Mouse (Mus musculus): ENCODE results near the gene Maneal. TPM values are rescaled to one million over a fixed set of nuclear protein-coding genes. Genes with fewer than 3 reads are reported as not detected.
A peak's percentile ranks its signal among the peaks of the same experiment; 100 is the strongest.

Maneal gene
- polyA plus RNA-seq, 1 experiment from 2014 or later, result 0.34 TPM

DNA sequence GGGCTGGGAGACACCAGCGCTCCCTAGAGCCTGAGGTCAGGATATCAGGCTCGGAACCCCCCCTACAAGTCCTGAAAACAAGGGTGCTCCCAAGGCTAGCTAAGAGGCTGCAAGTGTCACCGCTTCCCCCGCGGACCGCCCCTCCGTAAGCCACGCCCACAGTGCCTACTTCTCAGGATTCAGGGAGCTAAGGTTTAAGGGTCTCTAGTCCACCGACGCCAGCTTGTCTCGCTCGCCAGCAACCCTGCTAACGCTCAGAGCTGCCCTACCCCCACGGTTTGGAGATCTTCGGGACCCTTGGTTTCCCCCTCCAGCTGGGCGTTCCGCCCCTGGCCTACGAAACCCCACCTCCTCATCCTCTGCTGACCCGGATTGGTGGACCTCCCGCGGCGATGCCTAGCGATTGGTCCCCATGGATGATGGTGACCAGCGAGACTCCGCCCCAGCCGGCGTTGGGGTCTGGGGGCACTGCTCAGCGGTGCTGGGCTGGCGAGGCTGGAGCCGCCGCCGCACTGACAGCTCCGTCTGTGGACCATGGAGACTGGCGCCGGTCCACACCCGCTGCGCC, 19.5 kb upstream of the Maneal start:
- DNase-seq (ENCODE audit: low spot score), result peak; percentile 8
- H3K4me2 ChIP-seq (ENCODE audit: low read length), result peak overlapping the region; percentile 52
- WGBS, result 2% methylated on average over 37 of the region's 37 CpGs
- peak; percentile 52; the same call in 1 of the 2 replicates for ATAC-seq (replicated peaks; ENCODE audit: low FRiP score, low read depth)
- H3K9ac ChIP-seq (ENCODE audit: low read depth, low read length), result no peak overlapping the region
- no peak overlapping the region for H3K27ac ChIP-seq
- no peaks in the 10 kb centered on the region for H3K36me3 ChIP-seq (ENCODE audit: insufficient read depth, low read length)
- H3K4me1 ChIP-seq (replicated peaks; ENCODE audit: insufficient read depth, low read length), result peaks cover 6% of the 10 kb centered on the region; the same call in 1 of the 2 replicates
- peak overlapping the region; percentile 20 for H3K4me3 ChIP-seq (replicated peaks; ENCODE audit: low read depth, low read length)
- H3K9me3 ChIP-seq (replicated peaks; ENCODE audit: low read length), result no peaks in the 10 kb centered on the region
- no peak for TF ChIP-seq CTCF (IDR thresholded peaks at IDR 0.05; ENCODE audit: low read depth)
- peaks cover 49% of the 10 kb centered on the region for H3K27me3 ChIP-seq (ENCODE audit: insufficient read depth, low read length)

DNA sequence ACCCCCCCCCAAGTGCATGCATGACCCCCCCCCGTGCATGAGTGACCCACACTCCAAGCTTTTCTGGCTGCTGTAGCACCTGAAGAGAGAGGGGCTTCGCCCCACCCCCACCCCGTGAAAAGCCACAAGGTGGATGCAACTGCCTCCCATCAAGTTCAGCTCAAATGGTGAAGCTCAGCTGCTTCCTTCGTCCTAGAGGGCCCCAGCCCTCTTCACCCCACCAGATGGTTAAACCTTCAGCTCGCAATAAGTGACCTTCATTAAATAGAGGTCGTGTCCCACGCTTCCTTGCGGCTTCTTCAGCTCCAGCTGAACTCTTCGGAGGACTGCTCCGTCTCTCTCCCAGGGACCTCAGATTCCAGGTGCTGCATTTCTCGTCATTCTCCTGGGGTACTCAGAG, 18.6 kb upstream of the Maneal start, which contains the start of gene Epha10:
TSS of gene Epha10 (plus strand) at position 301 of the 400 bp plus-strand sequence.
- H3K36me3 ChIP-seq (ENCODE audit: insufficient read depth, low read length), result no peaks in the 10 kb centered on the region
- peaks cover 6% of the 10 kb centered on the region; the same call in 1 of the 2 replicates for H3K4me1 ChIP-seq (replicated peaks; ENCODE audit: insufficient read depth, low read length)
- DNase-seq (ENCODE audit: low spot score) (no peak), ATAC-seq (replicated peaks; ENCODE audit: low FRiP score, low read depth) (no peak)
- H3K27me3 ChIP-seq (ENCODE audit: insufficient read depth, low read length), result peaks cover 47% of the 10 kb centered on the region
- no peaks in the 10 kb centered on the region for H3K9me3 ChIP-seq (replicated peaks; ENCODE audit: low read length)
- H3K4me3 ChIP-seq (replicated peaks; ENCODE audit: low read depth, low read length), result peak within 1 kb of the TSS; percentile 20
- H3K4me2 ChIP-seq (ENCODE audit: low read length), result peak within 1 kb of the TSS; percentile 52
- WGBS, result 7% methylated on average over 11 of the region's 11 CpGs
- H3K27ac ChIP-seq, result no peak within 1 kb of the TSS
- no peak for TF ChIP-seq CTCF (IDR thresholded peaks at IDR 0.05; ENCODE audit: low read depth)
- H3K9ac ChIP-seq (ENCODE audit: low read depth, low read length), result no peak within 1 kb of the TSS

DNA sequence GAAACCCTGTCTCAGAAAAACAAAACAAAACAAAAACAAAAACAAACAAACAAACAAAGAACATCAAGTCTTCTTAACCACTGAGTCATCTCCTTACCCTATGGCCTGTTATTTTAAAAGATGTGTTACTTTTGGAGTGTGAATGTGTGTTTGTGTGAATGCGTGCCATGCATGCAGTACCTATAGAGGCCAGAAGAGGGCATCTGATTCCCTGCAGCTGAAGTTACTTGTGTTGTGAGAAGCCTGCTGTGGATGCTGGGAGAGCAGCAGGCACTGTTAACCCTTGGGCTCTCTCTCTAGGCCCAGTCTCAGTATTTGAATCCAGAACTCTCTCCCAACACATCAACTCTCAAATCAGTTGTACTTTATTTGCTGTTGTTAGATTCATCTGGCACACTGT, 10.7 kb upstream of the Maneal start:
- Histone ChIP-seq H3K36me3 (ENCODE audit: insufficient read depth, low read length) (no peaks in the 10 kb centered on the region), H3K9me3 (replicated peaks; ENCODE audit: low read length) (no peaks in the 10 kb centered on the region), H3K27ac (no peak overlapping the region), H3K4me3 (replicated peaks; ENCODE audit: low read depth, low read length) (no peak overlapping the region), H3K4me1 (replicated peaks; ENCODE audit: insufficient read depth, low read length) (no peaks in the 10 kb centered on the region), H3K4me2 (ENCODE audit: low read length) (no peak overlapping the region), H3K27me3 (ENCODE audit: insufficient read depth, low read length) (no peaks in the 10 kb centered on the region), H3K9ac (ENCODE audit: low read depth, low read length) (no peak overlapping the region)
- 88% methylated on average over 1 of the region's 1 CpGs for WGBS
- ATAC-seq (replicated peaks; ENCODE audit: low FRiP score, low read depth), result no peak
- TF ChIP-seq CTCF (IDR thresholded peaks at IDR 0.05; ENCODE audit: low read depth), result peak; percentile 34; the same call in 1 of the 2 replicates
- DNase-seq (ENCODE audit: low spot score), result no peak

DNA sequence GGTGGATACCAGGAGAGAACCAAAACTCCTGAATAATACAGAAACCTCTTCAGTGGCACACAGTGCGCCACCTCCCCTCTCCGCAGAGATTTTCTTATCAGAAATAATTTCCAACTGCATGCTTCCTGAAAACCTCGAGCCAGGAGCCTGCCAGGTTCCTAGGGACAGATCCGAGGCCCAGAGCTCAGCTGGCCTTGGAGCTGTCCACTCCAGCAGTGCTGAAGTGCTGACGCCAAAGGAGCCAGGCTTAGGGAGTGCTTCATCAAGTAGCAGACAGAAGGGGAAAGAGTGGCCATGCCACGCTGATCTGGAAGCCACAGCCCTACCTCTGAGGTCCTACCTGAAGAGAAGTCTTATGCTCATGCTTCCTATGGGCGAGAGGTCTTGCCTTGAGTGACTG, 1.5 kb downstream of the Maneal start:
- H3K27ac ChIP-seq, result no peak overlapping the region
- peaks cover 18% of the 10 kb centered on the region for H3K27me3 ChIP-seq (ENCODE audit: insufficient read depth, low read length)
- WGBS, result 4% methylated on average over 7 of the region's 7 CpGs
- DNase-seq (ENCODE audit: low spot score), result peak; percentile 84
- no peak overlapping the region for H3K4me2 ChIP-seq (ENCODE audit: low read length)
- H3K9me3 ChIP-seq (replicated peaks; ENCODE audit: low read length), result no peaks in the 10 kb centered on the region
- ATAC-seq (replicated peaks; ENCODE audit: low FRiP score, low read depth), result no peak
- H3K9ac ChIP-seq (ENCODE audit: low read depth, low read length), result no peak overlapping the region
- H3K4me1 ChIP-seq (replicated peaks; ENCODE audit: insufficient read depth, low read length), result peaks cover 8% of the 10 kb centered on the region; the same call in 1 of the 2 replicates
- no peak for TF ChIP-seq CTCF (IDR thresholded peaks at IDR 0.05; ENCODE audit: low read depth)
- no peak overlapping the region for H3K4me3 ChIP-seq (replicated peaks; ENCODE audit: low read depth, low read length)
- H3K36me3 ChIP-seq (ENCODE audit: insufficient read depth, low read length), result 0 out of 2 replicates have a peak, but pooled peaks cover 3% of the 10 kb centered on the region

DNA sequence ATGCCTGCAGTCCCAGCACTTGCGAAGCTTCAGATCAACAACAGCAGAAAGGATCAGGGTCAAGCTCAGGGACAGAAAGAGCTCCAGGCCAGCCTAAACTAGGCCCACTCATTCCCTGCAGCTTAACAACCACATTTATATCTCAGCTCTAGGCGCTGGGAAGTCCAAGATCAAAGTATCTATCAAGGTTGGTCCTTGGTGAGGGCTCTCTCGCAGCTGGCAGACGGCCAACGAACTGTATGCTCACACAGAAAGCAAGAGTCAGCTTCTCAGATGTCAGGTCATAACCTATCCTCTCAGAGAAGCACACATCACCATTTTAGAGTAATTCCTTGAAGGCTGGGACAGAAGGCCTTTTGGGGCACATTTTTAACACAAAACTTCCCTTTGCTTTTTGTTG, 3.6 kb downstream of the Maneal start:
- WGBS, result 36% methylated on average over 5 of the region's 5 CpGs

DNA sequence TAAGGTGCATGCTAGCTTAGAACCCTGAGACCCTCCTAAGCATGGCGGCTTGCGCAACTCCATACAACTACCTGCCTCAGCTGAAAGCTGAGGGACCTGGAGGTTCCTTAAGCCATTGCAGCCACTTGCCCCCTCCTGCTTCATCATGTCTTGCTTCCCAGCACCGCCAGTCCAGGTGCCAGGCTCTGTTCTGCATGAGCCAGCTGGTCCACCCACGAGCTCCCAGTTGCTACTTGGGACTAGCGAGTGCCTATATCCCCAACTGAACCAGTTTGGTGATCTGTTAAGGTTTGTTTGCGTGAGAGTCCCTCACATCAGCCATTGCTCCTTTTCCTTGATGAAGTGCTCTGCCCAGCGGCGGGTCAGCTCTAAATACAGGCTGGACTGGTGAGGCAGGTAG, 5.7 kb downstream of the Maneal start:
- WGBS, result 93% methylated on average over 8 of the region's 8 CpGs
- H3K27ac ChIP-seq, result no peak overlapping the region
- H3K4me2 ChIP-seq (ENCODE audit: low read length), result no peak overlapping the region
- H3K9ac ChIP-seq (ENCODE audit: low read depth, low read length), result no peak overlapping the region
- H3K27me3 ChIP-seq (ENCODE audit: insufficient read depth, low read length), result peaks cover 6% of the 10 kb centered on the region
- H3K4me1 ChIP-seq (replicated peaks; ENCODE audit: insufficient read depth, low read length), result peaks cover 8% of the 10 kb centered on the region
- peaks cover 21% of the 10 kb centered on the region for H3K36me3 ChIP-seq (ENCODE audit: insufficient read depth, low read length)
- TF ChIP-seq CTCF (IDR thresholded peaks at IDR 0.05; ENCODE audit: low read depth), result no peak
- ATAC-seq (replicated peaks; ENCODE audit: low FRiP score, low read depth) (no peak), DNase-seq (ENCODE audit: low spot score) (no peak)
- H3K9me3 ChIP-seq (replicated peaks; ENCODE audit: low read length), result no peaks in the 10 kb centered on the region
- no peak overlapping the region for H3K4me3 ChIP-seq (replicated peaks; ENCODE audit: low read depth, low read length)

More for the DNA sequence above, 3.6 kb downstream of the Maneal start:
- DNase-seq (ENCODE audit: low spot score) (no peak), ATAC-seq (replicated peaks; ENCODE audit: low FRiP score, low read depth) (no peak)
- Histone ChIP-seq H3K4me1 (replicated peaks; ENCODE audit: insufficient read depth, low read length) (peaks cover 8% of the 10 kb centered on the region; the same call in 1 of the 2 replicates), H3K9me3 (replicated peaks; ENCODE audit: low read length) (no peaks in the 10 kb centered on the region), H3K36me3 (ENCODE audit: insufficient read depth, low read length) (peaks cover 19% of the 10 kb centered on the region), H3K27ac (no peak overlapping the region), H3K27me3 (ENCODE audit: insufficient read depth, low read length) (peaks cover 18% of the 10 kb centered on the region), H3K9ac (ENCODE audit: low read depth, low read length) (no peak overlapping the region), H3K4me3 (replicated peaks; ENCODE audit: low read depth, low read length) (no peak overlapping the region), H3K4me2 (ENCODE audit: low read length) (no peak overlapping the region)
- no peak for TF ChIP-seq CTCF (IDR thresholded peaks at IDR 0.05; ENCODE audit: low read depth)

All from kidney, postnatal 0 days (tissue).